Mouse (Mus musculus): Measurements from ENCODE around the gene Ttc24.

Gene Ttc24

GRCm38 (mm10) chr3:88022322-88023191 is 55.5 kb downstream of the Ttc24 start:
- DNase-seq (ENCODE audit: low spot score in 2 of 2), result peak; percentile 58 to 59

All from spleen, postnatal 14 days (tissue).